Mouse (Mus musculus): ENCODE measurements around the gene Sox5. TPM values are rescaled to one million over a fixed set of nuclear protein-coding genes. Genes with fewer than 3 reads are reported as not detected.

Gene Sox5
- polyA plus RNA-seq, 2 experiments: 1.6 to 1.7 TPM

DNA sequence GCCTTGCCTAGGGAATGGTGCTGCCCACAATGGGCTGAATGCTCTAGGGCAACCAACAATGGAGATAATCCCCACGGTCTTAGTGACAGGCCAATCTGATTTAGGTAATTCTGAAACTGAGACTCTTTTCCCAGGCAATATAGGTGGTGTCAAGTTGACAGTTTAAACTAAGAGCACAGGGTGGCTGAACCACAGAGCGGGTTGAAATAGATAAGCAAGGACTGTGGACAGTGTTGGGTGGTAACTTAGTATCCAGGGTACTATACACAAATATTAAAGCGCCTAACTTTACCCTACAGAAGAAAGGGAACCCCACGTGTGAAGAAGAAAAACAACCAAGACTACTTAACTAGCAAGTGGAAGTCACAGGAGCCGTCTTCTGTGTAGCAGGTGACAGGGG lies 838.7 kb downstream of the Sox5 start:
- DNase-seq (ENCODE audit: low read depth in 3 of 3, low spot score in 3 of 3): no peak

DNA sequence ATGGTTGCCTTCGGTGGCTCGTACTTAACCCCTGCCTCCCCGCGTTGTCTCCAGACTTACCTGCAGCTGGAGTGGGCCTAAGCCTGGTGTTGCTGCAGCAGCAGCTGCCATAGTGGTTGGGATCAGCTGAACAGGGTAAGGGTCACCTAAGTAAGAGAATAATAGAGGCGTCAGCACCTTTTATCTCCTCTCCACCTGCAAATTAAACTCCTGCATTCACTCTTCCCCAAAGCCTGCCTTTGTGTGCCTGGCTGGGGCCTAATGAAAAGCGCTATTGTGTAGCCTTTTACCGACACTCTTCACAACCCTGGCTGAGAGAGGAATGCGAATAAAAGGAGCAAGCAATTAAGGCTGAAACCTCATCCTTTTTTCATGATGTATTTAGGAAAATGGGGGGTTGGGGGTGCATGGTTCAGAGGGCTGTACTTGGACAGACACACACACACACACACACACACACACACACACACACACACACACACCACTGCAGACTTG lies 840.4 kb downstream of the Sox5 start:
- Histone ChIP-seq H3K4me2 (ENCODE audit: low read depth) (no peak overlapping the region), H3K9ac (replicated peaks) (no peak overlapping the region), H3K9me3 (ENCODE audit: control insufficient read depth, low read length) (no peaks in the 10 kb centered on the region), H3K27me3 (ENCODE audit: control insufficient read depth, insufficient read depth, low read length) (no peaks in the 10 kb centered on the region), H3K27ac (no peak overlapping the region), H3K4me3 (ENCODE audit: insufficient read depth in 1 of 2, low read depth in 2 of 2, low read length in 2 of 2) (no peak overlapping the region), H3K36me3 (replicated peaks; ENCODE audit: control insufficient read depth, insufficient read depth, low read depth) (no peaks in the 10 kb centered on the region), H3K4me1 (replicated peaks; ENCODE audit: control insufficient read depth in 2 of 2, insufficient read depth in 2 of 2, low read length in 1 of 2) (no peaks in the 10 kb centered on the region)
- ATAC-seq (ENCODE audit: insufficient read depth): no peak
- WGBS (ENCODE audit: insufficient replicate concordance): 64% methylated on average over 8 of the region's 8 CpGs
- DNase-seq (ENCODE audit: low read depth in 3 of 3, low spot score in 3 of 3): no peak
- TF ChIP-seq EP300 (IDR thresholded peaks at IDR 0.05; ENCODE audit: low read depth): no peak
- TF ChIP-seq CTCF (IDR thresholded peaks at IDR 0.05; ENCODE audit: low read depth): no peak

More for the DNA sequence above, 838.7 kb downstream of the Sox5 start:
- 32% methylated on average over 5 of the region's 5 CpGs for WGBS (ENCODE audit: insufficient replicate concordance)
- TF ChIP-seq EP300 (IDR thresholded peaks at IDR 0.05; ENCODE audit: low read depth): no peak
- no peak for TF ChIP-seq CTCF (IDR thresholded peaks at IDR 0.05; ENCODE audit: low read depth)
- Histone ChIP-seq H3K27me3 (ENCODE audit: control insufficient read depth, insufficient read depth, low read length) (no peaks in the 10 kb centered on the region), H3K9ac (replicated peaks) (no peak overlapping the region), H3K36me3 (replicated peaks; ENCODE audit: control insufficient read depth, insufficient read depth, low read depth) (no peaks in the 10 kb centered on the region), H3K4me2 (ENCODE audit: low read depth) (no peak overlapping the region), H3K27ac (no peak overlapping the region), H3K4me1 (replicated peaks; ENCODE audit: control insufficient read depth in 2 of 2, insufficient read depth in 2 of 2, low read length in 1 of 2) (no peaks in the 10 kb centered on the region), H3K4me3 (ENCODE audit: insufficient read depth in 1 of 2, low read depth in 2 of 2, low read length in 2 of 2) (no peak overlapping the region), H3K9me3 (ENCODE audit: control insufficient read depth, low read length) (no peaks in the 10 kb centered on the region)
- ATAC-seq (ENCODE audit: insufficient read depth): peak; percentile 11; the same call in 1 of the 2 replicates

DNA sequence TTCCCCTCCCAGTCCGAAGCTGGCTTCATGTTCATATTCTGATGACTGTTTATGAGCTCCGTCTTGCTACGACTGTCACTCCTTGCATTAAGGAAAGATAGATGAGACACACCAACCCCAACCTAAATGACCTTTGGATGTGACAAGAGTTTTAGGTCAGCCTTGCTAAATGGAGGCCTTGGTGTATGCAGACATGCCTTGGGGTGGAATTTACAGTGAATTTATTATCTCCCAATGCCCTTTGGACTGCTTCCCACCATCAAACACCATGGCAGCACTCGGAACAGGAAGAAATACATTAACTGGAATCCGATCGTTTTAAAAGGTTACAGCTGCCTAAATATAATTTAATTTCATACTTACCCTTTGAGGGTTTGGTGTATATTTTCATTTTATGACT lies 858.6 kb downstream of the Sox5 start:
- DNase-seq (ENCODE audit: low read depth in 3 of 3, low spot score in 3 of 3) (no peak), ATAC-seq (ENCODE audit: insufficient read depth) (no peak)
- H3K9ac ChIP-seq (replicated peaks): no peak overlapping the region
- H3K4me2 ChIP-seq (ENCODE audit: low read depth): no peak overlapping the region
- no peaks in the 10 kb centered on the region for H3K36me3 ChIP-seq (replicated peaks; ENCODE audit: control insufficient read depth, insufficient read depth, low read depth)
- no peaks in the 10 kb centered on the region for H3K9me3 ChIP-seq (ENCODE audit: control insufficient read depth, low read length)
- no peak overlapping the region for H3K27ac ChIP-seq
- no peak overlapping the region for H3K4me3 ChIP-seq (ENCODE audit: insufficient read depth in 1 of 2, low read depth in 2 of 2, low read length in 2 of 2)
- TF ChIP-seq EP300 (IDR thresholded peaks at IDR 0.05; ENCODE audit: low read depth): no peak
- TF ChIP-seq CTCF (IDR thresholded peaks at IDR 0.05; ENCODE audit: low read depth): no peak
- WGBS (ENCODE audit: insufficient replicate concordance): 70% methylated on average over 6 of the region's 6 CpGs
- no peaks in the 10 kb centered on the region for H3K4me1 ChIP-seq (replicated peaks; ENCODE audit: control insufficient read depth in 2 of 2, insufficient read depth in 2 of 2, low read length in 1 of 2)
- no peaks in the 10 kb centered on the region for H3K27me3 ChIP-seq (ENCODE audit: control insufficient read depth, insufficient read depth, low read length)

DNA sequence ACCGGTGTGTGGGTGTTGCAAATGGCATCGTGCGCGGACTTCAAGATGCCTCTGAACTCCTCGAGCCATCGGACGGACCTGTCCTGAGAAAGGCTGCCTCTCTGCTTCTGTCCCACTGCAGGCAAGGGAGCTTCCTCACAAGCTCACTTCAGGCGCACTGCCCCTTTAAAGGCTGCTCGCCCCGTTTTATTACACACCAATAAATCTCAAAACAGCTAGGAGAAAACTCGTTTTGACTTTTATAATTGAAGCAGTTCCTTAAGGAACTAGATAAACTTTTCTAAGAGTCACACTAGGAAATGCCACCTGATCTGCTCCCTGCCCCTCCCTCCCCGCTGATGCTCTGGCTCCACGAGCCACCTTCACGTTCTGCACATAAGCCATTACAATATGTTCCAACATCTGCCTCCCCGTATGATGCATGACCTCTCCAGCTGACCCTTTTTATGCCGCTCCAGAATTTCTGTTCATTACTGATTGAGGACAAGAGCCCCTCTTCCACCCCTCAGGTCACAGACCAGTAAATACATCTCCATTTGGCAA lies 863.3 kb downstream of the Sox5 start:
- no peak overlapping the region for H3K4me2 ChIP-seq (ENCODE audit: low read depth)
- no peaks in the 10 kb centered on the region for H3K27me3 ChIP-seq (ENCODE audit: control insufficient read depth, insufficient read depth, low read length)
- no peak for DNase-seq (ENCODE audit: low read depth in 3 of 3, low spot score in 3 of 3)
- WGBS (ENCODE audit: insufficient replicate concordance): 64% methylated on average over 16 of the region's 16 CpGs
- H3K27ac ChIP-seq: no peak overlapping the region
- no peak for ATAC-seq (ENCODE audit: insufficient read depth)
- TF ChIP-seq CTCF (IDR thresholded peaks at IDR 0.05; ENCODE audit: low read depth) (no peak), EP300 (IDR thresholded peaks at IDR 0.05; ENCODE audit: low read depth) (no peak)
- H3K4me3 ChIP-seq (ENCODE audit: insufficient read depth in 1 of 2, low read depth in 2 of 2, low read length in 2 of 2): no peak overlapping the region
- H3K9me3 ChIP-seq (ENCODE audit: control insufficient read depth, low read length): no peaks in the 10 kb centered on the region
- no peaks in the 10 kb centered on the region for H3K4me1 ChIP-seq (replicated peaks; ENCODE audit: control insufficient read depth in 2 of 2, insufficient read depth in 2 of 2, low read length in 1 of 2)
- no peaks in the 10 kb centered on the region for H3K36me3 ChIP-seq (replicated peaks; ENCODE audit: control insufficient read depth, insufficient read depth, low read depth)
- no peak overlapping the region for H3K9ac ChIP-seq (replicated peaks)

DNA sequence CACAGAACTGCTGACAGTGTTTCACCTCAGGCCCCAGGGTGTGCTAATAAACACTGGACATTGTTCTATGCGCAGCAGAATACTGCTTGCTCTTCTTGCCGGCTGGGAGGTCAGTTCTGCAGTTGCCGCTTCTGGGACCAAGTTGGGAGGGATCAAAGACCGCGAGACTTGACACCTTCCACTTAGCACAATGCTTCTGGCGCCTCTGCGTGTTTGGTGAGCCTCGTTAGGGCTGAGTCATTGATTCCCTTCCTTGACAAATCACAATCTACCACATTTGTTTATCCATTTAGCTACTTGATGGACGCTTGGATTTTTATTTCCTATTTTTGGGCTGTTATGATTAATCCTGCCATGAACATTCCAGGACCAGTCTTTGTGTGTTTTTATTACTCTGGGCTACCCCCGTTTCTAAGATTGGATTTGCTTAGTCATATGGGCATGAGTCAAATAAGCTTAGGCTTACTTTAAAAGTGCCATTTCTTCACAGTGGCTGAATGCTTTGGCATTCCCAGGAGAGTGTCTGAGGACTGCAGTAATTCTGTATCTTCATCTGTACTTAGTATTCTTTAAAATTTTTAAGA lies 865.5 kb downstream of the Sox5 start:
- Histone ChIP-seq H3K9ac (replicated peaks) (no peak overlapping the region), H3K4me1 (replicated peaks; ENCODE audit: control insufficient read depth in 2 of 2, insufficient read depth in 2 of 2, low read length in 1 of 2) (no peaks in the 10 kb centered on the region), H3K9me3 (ENCODE audit: control insufficient read depth, low read length) (no peaks in the 10 kb centered on the region), H3K4me2 (ENCODE audit: low read depth) (no peak overlapping the region), H3K27me3 (ENCODE audit: control insufficient read depth, insufficient read depth, low read length) (no peaks in the 10 kb centered on the region), H3K4me3 (ENCODE audit: insufficient read depth in 1 of 2, low read depth in 2 of 2, low read length in 2 of 2) (no peak overlapping the region), H3K27ac (no peak overlapping the region), H3K36me3 (replicated peaks; ENCODE audit: control insufficient read depth, insufficient read depth, low read depth) (no peaks in the 10 kb centered on the region)
- no peak for TF ChIP-seq CTCF (IDR thresholded peaks at IDR 0.05; ENCODE audit: low read depth)
- no peak for TF ChIP-seq EP300 (IDR thresholded peaks at IDR 0.05; ENCODE audit: low read depth)
- 62% methylated on average over 10 of the region's 10 CpGs for WGBS (ENCODE audit: insufficient replicate concordance)
- ATAC-seq (ENCODE audit: insufficient read depth) (no peak), DNase-seq (ENCODE audit: low read depth in 3 of 3, low spot score in 3 of 3) (no peak)

Measured in liver, embryonic 14.5 days (tissue).